Comparison of ENCODE assay signal across 12 mouse cellular contexts in genomic region chr14:121346654-121347053, GRCm38 (mm10). TPM values are rescaled to one million over a fixed set of nuclear protein-coding genes. Genes with fewer than 3 reads are reported as not detected.
DNase-seq lines count a peak whose midpoint lies in the region; TF ChIP-seq lines count a peak whose summit lies in the region.
"Had no signal": no experiment of that assay in that cellular context is flagged by ENCODE, and none has a peak within 500 bp of the region (broad histone marks: within the 10 kb centered on the region; RNA-seq: fewer than 3 reads in every experiment).

No protein-coding gene starts in this region.

- H3K4me3 ChIP-seq in megakaryocyte, embryonic 14.5 days (replicated peaks) = peak overlapping the region; percentile 31
- H3K4me3 ChIP-seq in left cerebral cortex, adult 2 months = no peak overlapping the region
- H3K4me3 ChIP-seq: heart, embryonic 10.5 days had no signal

- no peaks in the 10 kb centered on the region for H3K9me3 ChIP-seq in megakaryocyte, embryonic 14.5 days
- H3K9me3 ChIP-seq: heart, embryonic 10.5 days had no signal

- H3K27me3 ChIP-seq in megakaryocyte, embryonic 14.5 days (replicated peaks) = no peaks in the 10 kb centered on the region

- peaks cover 55% of the 10 kb centered on the region for H3K36me3 ChIP-seq in megakaryocyte, embryonic 14.5 days (replicated peaks; ENCODE audit: low read length)
- H3K36me3 ChIP-seq: heart, embryonic 10.5 days had no signal

- intact Hi-C loops in left cerebral cortex, adult 2 months (cut with DNase I) = no loop called here

- peak; percentile 34 to 37 for DNase-seq in cerebellum, adult 18-20 months
- no peak for DNase-seq in cerebellum, postnatal 4 days (ENCODE audit: low spot score in 2 of 2)
- peak; percentile 49 to 69 for DNase-seq in kidney, adult 8-10 months
- DNase-seq in kidney, postnatal 4 days = no peak
- peak; percentile 38 for DNase-seq in kidney, postnatal 10 days
- no peak for DNase-seq in left cerebral cortex, adult 2 months (ENCODE audit: extremely low spot score in 1 of 2, low spot score in 2 of 2)
- DNase-seq in layer of hippocampus, postnatal 36 days = no peak
- DNase-seq: forebrain, postnatal 0 days; layer of hippocampus, adult 9-11 months had no signal

- no peak overlapping the region for H3K27ac ChIP-seq in left cerebral cortex, adult 2 months
- H3K27ac ChIP-seq: heart, embryonic 10.5 days; hindbrain, embryonic 14.5 days had no signal

- no peak for TF ChIP-seq CTCF in left cerebral cortex, adult 2 months (IDR thresholded peaks at IDR 0.05)

- H3K4me1 ChIP-seq in megakaryocyte, embryonic 14.5 days = peaks cover 94% of the 10 kb centered on the region

RNA-seq across cellular contexts. Expression of gene Stk24, which starts 33.2 kb away (rescaled TPM):
- 37.4 and 52.9 TPM in 2 replicates for polyA plus RNA-seq in megakaryocyte, embryonic 14.5 days (2012; ENCODE audit: insufficient read depth, low replicate concordance)
- total RNA-seq in left cerebral cortex, adult 2 months (2021) = 10 to 100 TPM; 67.8 to 74.2 TPM
- 10 to 100 TPM; 57.3 to 62.1 TPM for total RNA-seq in layer of hippocampus, postnatal 36 days (2021)

Comparison
In these comparisons a context has a peak if more than half of its experiments do, and no peak if none do; other contexts are left out.
1. DNase-seq: peak in cerebellum, adult 18-20 months (2 of 2), kidney, adult 8-10 months (2 of 2) and kidney, postnatal 10 days (single experiment); none in cerebellum, postnatal 4 days (0 of 2), kidney, postnatal 4 days (0 of 2), left cerebral cortex, adult 2 months (0 of 2) and layer of hippocampus, postnatal 36 days (0 of 2).